Mouse (Mus musculus): ENCODE measurements around the gene Vmn1r228. TPM values are rescaled to one million over a fixed set of nuclear protein-coding genes. Genes with fewer than 3 reads are reported as not detected.

Vmn1r228 gene
- polyA plus RNA-seq (2012; rRNA removed): not detected in 2 replicates
- polyA plus RNA-seq (2014; fragmentation: Nextera tagmentation; extraction: Ambion mirVana): not detected in 2 replicates

DNA sequence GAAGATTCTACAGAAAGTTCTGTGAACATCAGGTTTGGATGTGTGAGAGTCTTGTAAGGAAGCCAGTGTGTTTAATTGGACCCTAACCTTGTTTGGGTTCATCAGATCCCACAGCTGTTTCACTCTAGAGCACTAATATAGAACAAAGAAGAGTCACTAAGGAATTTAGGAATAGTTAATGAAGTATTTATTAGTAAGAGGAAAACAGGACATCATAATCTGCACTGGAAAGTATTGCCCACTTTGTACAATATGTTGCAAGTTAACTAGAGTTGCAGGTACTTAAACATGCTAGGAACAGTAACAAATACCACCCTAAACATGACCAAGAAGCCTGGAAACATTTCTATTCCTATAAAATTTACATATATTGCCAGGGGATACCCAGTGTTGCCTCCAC lies at the start of gene Vmn1r228:
Gene Vmn1r228, minus strand, starts transcription at position 101 of the 400 bp plus-strand sequence.
- no peak within 1 kb of the TSS for H3K27ac ChIP-seq
- TF ChIP-seq EP300 (IDR thresholded peaks at IDR 0.05; ENCODE audit: low read depth): no peak
- TF ChIP-seq CTCF (IDR thresholded peaks at IDR 0.05; ENCODE audit: low read depth): no peak
- ATAC-seq (ENCODE audit: insufficient read depth) (no peak), DNase-seq (ENCODE audit: low read depth in 3 of 3, low spot score in 3 of 3) (no peak)
- no peak within 1 kb of the TSS for H3K4me3 ChIP-seq (ENCODE audit: insufficient read depth in 1 of 2, low read depth in 2 of 2, low read length in 2 of 2)
- H3K36me3 ChIP-seq (replicated peaks; ENCODE audit: control insufficient read depth, insufficient read depth, low read depth): no peaks in the 10 kb centered on the region
- no peak within 1 kb of the TSS for H3K9ac ChIP-seq (replicated peaks)
- no peaks in the 10 kb centered on the region for H3K27me3 ChIP-seq (ENCODE audit: control insufficient read depth, insufficient read depth, low read length)
- no peaks in the 10 kb centered on the region for H3K9me3 ChIP-seq (ENCODE audit: control insufficient read depth, low read length)
- no peaks in the 10 kb centered on the region for H3K4me1 ChIP-seq (replicated peaks; ENCODE audit: control insufficient read depth in 2 of 2, insufficient read depth in 2 of 2, low read length in 1 of 2)
- no peak within 1 kb of the TSS for H3K4me2 ChIP-seq (ENCODE audit: low read depth)

DNA sequence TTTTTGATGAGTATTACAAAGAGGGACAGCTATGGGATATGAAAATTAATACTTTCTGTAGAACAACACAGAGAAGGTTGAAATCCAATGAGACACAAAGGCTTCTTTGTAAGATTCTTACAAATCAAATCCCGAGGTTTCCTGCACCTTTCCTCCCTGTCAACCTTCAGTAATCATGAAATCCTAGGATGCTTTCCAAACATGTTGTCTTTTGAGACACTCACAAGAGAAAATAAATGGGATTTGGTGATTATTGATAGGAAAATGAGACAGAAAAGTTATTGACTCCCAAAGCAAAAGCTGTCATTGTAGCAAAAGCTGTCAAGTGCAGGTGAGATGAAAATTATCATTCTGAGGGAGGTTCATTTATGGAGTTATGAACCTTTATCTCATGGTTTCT lies 25.3 kb upstream of the Vmn1r228 start, which contains the start of gene Vmn1r229:
Gene Vmn1r229, plus strand, starts transcription at position 301 of the 400 bp plus-strand sequence.
- Histone ChIP-seq H3K9me3 (ENCODE audit: control insufficient read depth, low read length) (no peaks in the 10 kb centered on the region), H3K36me3 (replicated peaks; ENCODE audit: control insufficient read depth, insufficient read depth, low read depth) (no peaks in the 10 kb centered on the region), H3K4me3 (ENCODE audit: insufficient read depth in 1 of 2, low read depth in 2 of 2, low read length in 2 of 2) (no peak within 1 kb of the TSS), H3K27ac (no peak within 1 kb of the TSS), H3K27me3 (ENCODE audit: control insufficient read depth, insufficient read depth, low read length) (no peaks in the 10 kb centered on the region), H3K4me2 (ENCODE audit: low read depth) (no peak within 1 kb of the TSS), H3K9ac (replicated peaks) (no peak within 1 kb of the TSS), H3K4me1 (replicated peaks; ENCODE audit: control insufficient read depth in 2 of 2, insufficient read depth in 2 of 2, low read length in 1 of 2) (no peaks in the 10 kb centered on the region)
- no peak for DNase-seq (ENCODE audit: low read depth in 3 of 3, low spot score in 3 of 3)
- WGBS (ENCODE audit: insufficient replicate concordance): 15% methylated on average over 1 of the region's 1 CpGs
- TF ChIP-seq CTCF (IDR thresholded peaks at IDR 0.05; ENCODE audit: low read depth): no peak
- TF ChIP-seq EP300 (IDR thresholded peaks at IDR 0.05; ENCODE audit: low read depth): no peak
- ATAC-seq (ENCODE audit: insufficient read depth): no peak

DNA sequence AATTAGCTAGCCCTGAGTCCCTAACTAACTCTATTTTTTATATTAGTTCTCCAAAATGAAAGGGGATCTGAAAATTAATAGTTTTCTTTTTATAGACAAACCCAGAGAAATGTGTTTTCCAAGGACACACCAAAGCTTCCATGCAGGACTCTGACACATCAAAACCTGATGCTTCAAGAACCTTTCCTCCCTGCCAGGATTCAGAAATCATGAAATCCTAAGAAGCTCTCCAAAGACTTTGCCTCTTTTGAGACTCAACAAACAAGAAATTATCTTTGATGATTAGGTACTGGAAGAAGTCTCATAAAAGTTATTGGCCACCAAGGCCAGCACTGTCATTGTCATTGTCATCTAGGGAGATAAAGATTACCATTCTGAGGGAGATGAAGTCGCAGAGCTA lies 56.4 kb downstream of the Vmn1r228 start, which contains the start of gene Vmn1r227:
Gene Vmn1r227, plus strand, starts transcription at position 301 of the 400 bp plus-strand sequence.
- no peak for ATAC-seq (ENCODE audit: insufficient read depth)
- Histone ChIP-seq H3K4me3 (ENCODE audit: insufficient read depth in 1 of 2, low read depth in 2 of 2, low read length in 2 of 2) (no peak within 1 kb of the TSS), H3K27ac (no peak within 1 kb of the TSS), H3K9me3 (ENCODE audit: control insufficient read depth, low read length) (no peaks in the 10 kb centered on the region), H3K9ac (replicated peaks) (no peak within 1 kb of the TSS), H3K4me1 (replicated peaks; ENCODE audit: control insufficient read depth in 2 of 2, insufficient read depth in 2 of 2, low read length in 1 of 2) (no peaks in the 10 kb centered on the region), H3K27me3 (ENCODE audit: control insufficient read depth, insufficient read depth, low read length) (no peaks in the 10 kb centered on the region), H3K36me3 (replicated peaks; ENCODE audit: control insufficient read depth, insufficient read depth, low read depth) (no peaks in the 10 kb centered on the region), H3K4me2 (ENCODE audit: low read depth) (no peak within 1 kb of the TSS)
- DNase-seq (ENCODE audit: low read depth in 3 of 3, low spot score in 3 of 3): no peak
- TF ChIP-seq EP300 (IDR thresholded peaks at IDR 0.05; ENCODE audit: low read depth): no peak
- no peak for TF ChIP-seq CTCF (IDR thresholded peaks at IDR 0.05; ENCODE audit: low read depth)
- WGBS (ENCODE audit: insufficient replicate concordance): 12% methylated on average over 1 of the region's 1 CpGs

Other genes starting within 250 kb of the Vmn1r228 start
- not detected in 2 replicates for gene Vmn2r109, start 221.4 kb downstream of the Vmn1r228 start, polyA plus RNA-seq (2012; rRNA removed)
- not detected in 2 replicates for gene Vmn2r109, start 221.4 kb downstream of the Vmn1r228 start, polyA plus RNA-seq (2014; fragmentation: Nextera tagmentation; extraction: Ambion mirVana)
- gene Vmn2r110, start 189.7 kb downstream of the Vmn1r228 start, polyA plus RNA-seq (2012; rRNA removed): not detected in 2 replicates
- gene Vmn2r110, start 189.7 kb downstream of the Vmn1r228 start, polyA plus RNA-seq (2014; fragmentation: Nextera tagmentation; extraction: Ambion mirVana): 0.01 TPM in 1 of 2 replicates, not detected in the other
- not detected in 2 replicates for gene Fpr-rs3, start 161.3 kb downstream of the Vmn1r228 start, polyA plus RNA-seq (2012; rRNA removed)
- gene Fpr-rs3, start 161.3 kb downstream of the Vmn1r228 start, polyA plus RNA-seq (2014; fragmentation: Nextera tagmentation; extraction: Ambion mirVana): not detected in 2 replicates
- gene Vmn1r226, start 103.3 kb downstream of the Vmn1r228 start, polyA plus RNA-seq (2012; rRNA removed): not detected in 2 replicates
- gene Vmn1r226, start 103.3 kb downstream of the Vmn1r228 start, polyA plus RNA-seq (2014; fragmentation: Nextera tagmentation; extraction: Ambion mirVana): not detected in 2 replicates
- gene Vmn1r227, start 56.3 kb downstream of the Vmn1r228 start, polyA plus RNA-seq (2012; rRNA removed): not detected in 2 replicates
- not detected in 2 replicates for gene Vmn1r227, start 56.3 kb downstream of the Vmn1r228 start, polyA plus RNA-seq (2014; fragmentation: Nextera tagmentation; extraction: Ambion mirVana)
- gene Vmn1r229, start 25.4 kb upstream of the Vmn1r228 start, polyA plus RNA-seq (2012; rRNA removed): not detected in 2 replicates
- not detected in 2 replicates for gene Vmn1r229, start 25.4 kb upstream of the Vmn1r228 start, polyA plus RNA-seq (2014; fragmentation: Nextera tagmentation; extraction: Ambion mirVana)
- not detected in 2 replicates for gene Vmn1r230, start 54.3 kb upstream of the Vmn1r228 start, polyA plus RNA-seq (2012; rRNA removed)
- gene Vmn1r230, start 54.3 kb upstream of the Vmn1r228 start, polyA plus RNA-seq (2014; fragmentation: Nextera tagmentation; extraction: Ambion mirVana): not detected in 2 replicates
- not detected in 2 replicates for gene Vmn1r231, start 118.9 kb upstream of the Vmn1r228 start, polyA plus RNA-seq (2012; rRNA removed)
- gene Vmn1r231, start 118.9 kb upstream of the Vmn1r228 start, polyA plus RNA-seq (2014; fragmentation: Nextera tagmentation; extraction: Ambion mirVana): not detected in 2 replicates
- gene Vmn1r232, start 133.6 kb upstream of the Vmn1r228 start, polyA plus RNA-seq (2012; rRNA removed): not detected in 2 replicates
- gene Vmn1r232, start 133.6 kb upstream of the Vmn1r228 start, polyA plus RNA-seq (2014; fragmentation: Nextera tagmentation; extraction: Ambion mirVana): not detected in 2 replicates
- 46.0 and 54.5 TPM in 2 replicates for gene Ppp2r1a, start 159.2 kb upstream of the Vmn1r228 start, polyA plus RNA-seq (2012; rRNA removed)
- gene Ppp2r1a, start 159.2 kb upstream of the Vmn1r228 start, polyA plus RNA-seq (2014; fragmentation: Nextera tagmentation; extraction: Ambion mirVana): 82.4 and 82.5 TPM in 2 replicates
- gene Vmn1r233, start 210.3 kb upstream of the Vmn1r228 start, polyA plus RNA-seq (2012; rRNA removed): not detected in 2 replicates
- gene Vmn1r233, start 210.3 kb upstream of the Vmn1r228 start, polyA plus RNA-seq (2014; fragmentation: Nextera tagmentation; extraction: Ambion mirVana): not detected in 2 replicates
- 2.4 and 4.5 TPM in 2 replicates for gene Zfp160, start 222.7 kb upstream of the Vmn1r228 start, polyA plus RNA-seq (2012; rRNA removed)
- 4.4 and 4.5 TPM in 2 replicates for gene Zfp160, start 222.7 kb upstream of the Vmn1r228 start, polyA plus RNA-seq (2014; fragmentation: Nextera tagmentation; extraction: Ambion mirVana)

Data from liver, embryonic 14.5 days (tissue).